12 mouse cellular contexts compared by ENCODE assay signal in genomic region chr3:28554934-28555333, GRCm38 (mm10).
DNase-seq lines count a peak whose midpoint lies in the region; ATAC-seq lines count a peak whose summit lies in the region.
"Had no signal": no experiment of that assay in that cellular context is flagged by ENCODE, and none has a peak within 500 bp of the region (broad histone marks: within the 10 kb centered on the region; RNA-seq: fewer than 3 reads in every experiment).

No protein-coding gene starts in this region.

- no peaks in the 10 kb centered on the region for H3K27me3 ChIP-seq in kidney, embryonic 15.5 days
- H3K27me3 ChIP-seq: stomach, embryonic 15.5 days had no signal

- peak; percentile 52 for ATAC-seq in kidney, embryonic 15.5 days (replicated peaks; ENCODE audit: low FRiP score)
- ATAC-seq in common myeloid progenitor, adult 5-6 weeks (replicated peaks; ENCODE audit: low read depth, poor library complexity, severe bottlenecking) = peak; percentile 70

- no peaks in the 10 kb centered on the region for H3K9me3 ChIP-seq in kidney, embryonic 15.5 days (replicated peaks)
- H3K9me3 ChIP-seq: stomach, embryonic 15.5 days had no signal

- no peak overlapping the region for H3K4me2 ChIP-seq in kidney, embryonic 15.5 days
- H3K4me2 ChIP-seq: stomach, embryonic 15.5 days had no signal

- H3K27ac ChIP-seq in kidney, embryonic 15.5 days = no peak overlapping the region
- H3K27ac ChIP-seq: liver, embryonic 14.5 days; stomach, embryonic 15.5 days had no signal

- no peak overlapping the region for H3K9ac ChIP-seq in kidney, embryonic 15.5 days
- H3K9ac ChIP-seq: liver, embryonic 14.5 days; stomach, embryonic 15.5 days had no signal

- no peak overlapping the region for H3K4me3 ChIP-seq in kidney, embryonic 15.5 days (replicated peaks)
- H3K4me3 ChIP-seq: myocyte; stomach, embryonic 15.5 days had no signal

- DNase-seq in kidney, postnatal 4 days = no peak
- peak; percentile 88 for DNase-seq in brain, adult 2 months (ENCODE audit: low read depth, low spot score)
- peak; percentile 64 for DNase-seq in retina, embryonic 14.5 days (ENCODE audit: low spot score)
- no peak for DNase-seq in gastrocnemius, adult 18-20 months (ENCODE audit: low spot score)
- DNase-seq in B cell, adult 2 months = no peak
- no peak for DNase-seq in gastrocnemius, adult 8-10 months (ENCODE audit: low spot score in 2 of 2)
- DNase-seq: kidney, adult 18-20 months had no signal

- 67% methylated on average over 9 of the region's 9 CpGs for WGBS in kidney, embryonic 15.5 days

- H3K36me3 ChIP-seq in kidney, embryonic 15.5 days = no peaks in the 10 kb centered on the region
- H3K36me3 ChIP-seq: stomach, embryonic 15.5 days had no signal

- peaks cover 6% of the 10 kb centered on the region; the same call in 1 of the 2 replicates for H3K4me1 ChIP-seq in kidney, embryonic 15.5 days
- H3K4me1 ChIP-seq: stomach, embryonic 15.5 days had no signal

Comparison
In these comparisons a context has a peak if more than half of its experiments do, and no peak if none do; other contexts are left out.
1. DNase-seq: peak in brain, adult 2 months (single experiment) and retina, embryonic 14.5 days (single experiment); none in kidney, postnatal 4 days (0 of 2), gastrocnemius, adult 18-20 months (single experiment), B cell, adult 2 months (0 of 2) and gastrocnemius, adult 8-10 months (0 of 2).